Mouse (Mus musculus): ENCODE results near the gene St3gal4. TPM values are rescaled to one million over a fixed set of nuclear protein-coding genes. Genes with fewer than 3 reads are reported as not detected.
A peak's percentile ranks its signal among the peaks of the same experiment; 100 is the strongest.

Gene St3gal4
- polyA plus RNA-seq, 1 experiment from 2014 or later, result 31.0 TPM

GRCm38 (mm10) chr9:35043619-35044018, 75.4 kb downstream of the St3gal4 start:
- WGBS, result 40% methylated on average over 7 of the region's 7 CpGs
- Histone ChIP-seq H3K36me3 (ENCODE audit: control insufficient read depth, insufficient read depth, low read length) (peaks cover 18% of the 10 kb centered on the region), H3K27me3 (replicated peaks; ENCODE audit: control insufficient read depth, insufficient read depth, low read length) (no peaks in the 10 kb centered on the region), H3K4me1 (ENCODE audit: control insufficient read depth, insufficient read depth, low read length) (peaks cover 37% of the 10 kb centered on the region), H3K4me2 (ENCODE audit: low read depth, low read length) (no peak overlapping the region), H3K9me3 (ENCODE audit: control insufficient read depth, low read length) (no peaks in the 10 kb centered on the region), H3K27ac (replicated peaks; ENCODE audit: low read depth, low read length) (peak overlapping the region; percentile 84), H3K9ac (ENCODE audit: low read depth, low read length) (no peak overlapping the region), H3K4me3 (ENCODE audit: low read depth, low read length) (no peak overlapping the region)
- DNase-seq (ENCODE audit: low spot score) (peak; percentile 58), ATAC-seq (ENCODE audit: low read depth) (no peak; the same call in 1 of the 2 replicates)

- no peak overlapping the region for H3K4me2 ChIP-seq (ENCODE audit: low read depth, low read length)
- no peaks in the 10 kb centered on the region for H3K27me3 ChIP-seq (replicated peaks; ENCODE audit: control insufficient read depth, insufficient read depth, low read length)
- no peak overlapping the region for H3K9ac ChIP-seq (ENCODE audit: low read depth, low read length)
- no peak overlapping the region for H3K27ac ChIP-seq (replicated peaks; ENCODE audit: low read depth, low read length)
- 54% methylated on average over 5 of the region's 5 CpGs for WGBS
- ATAC-seq (ENCODE audit: low read depth) (no peak), DNase-seq (ENCODE audit: low spot score) (peak; percentile 59)
- H3K4me1 ChIP-seq (ENCODE audit: control insufficient read depth, insufficient read depth, low read length), result peaks cover 35% of the 10 kb centered on the region
- no peaks in the 10 kb centered on the region for H3K36me3 ChIP-seq (ENCODE audit: control insufficient read depth, insufficient read depth, low read length)
- H3K4me3 ChIP-seq (ENCODE audit: low read depth, low read length), result no peak overlapping the region
- H3K9me3 ChIP-seq (ENCODE audit: control insufficient read depth, low read length), result peaks cover 5% of the 10 kb centered on the region; the same call in 1 of the 2 replicates
These were observed 77.6 kb downstream of the St3gal4 start for GRCm38 (mm10) chr9:35041493-35041892.

- peaks cover 5% of the 10 kb centered on the region; the same call in 1 of the 2 replicates for H3K9me3 ChIP-seq (ENCODE audit: control insufficient read depth, low read length)
- no peaks in the 10 kb centered on the region for H3K27me3 ChIP-seq (replicated peaks; ENCODE audit: control insufficient read depth, insufficient read depth, low read length)
- H3K36me3 ChIP-seq (ENCODE audit: control insufficient read depth, insufficient read depth, low read length), result no peaks in the 10 kb centered on the region
- H3K27ac ChIP-seq (replicated peaks; ENCODE audit: low read depth, low read length), result peak overlapping the region; percentile 28; the same call in 1 of the 2 replicates
- H3K4me2 ChIP-seq (ENCODE audit: low read depth, low read length), result no peak overlapping the region
- H3K4me3 ChIP-seq (ENCODE audit: low read depth, low read length), result no peak overlapping the region
- no peak overlapping the region for H3K9ac ChIP-seq (ENCODE audit: low read depth, low read length)
- peaks cover 18% of the 10 kb centered on the region for H3K4me1 ChIP-seq (ENCODE audit: control insufficient read depth, insufficient read depth, low read length)
- 58% methylated on average over 5 of the region's 5 CpGs for WGBS
- no peak for DNase-seq (ENCODE audit: low spot score)
- no peak for ATAC-seq (ENCODE audit: low read depth)
These were observed 79.2 kb downstream of the St3gal4 start for GRCm38 (mm10) chr9:35039846-35040245.

- Histone ChIP-seq H3K4me3 (ENCODE audit: low read depth, low read length) (no peak overlapping the region), H3K4me1 (ENCODE audit: control insufficient read depth, insufficient read depth, low read length) (peaks cover 10% of the 10 kb centered on the region), H3K36me3 (ENCODE audit: control insufficient read depth, insufficient read depth, low read length) (no peaks in the 10 kb centered on the region), H3K9me3 (ENCODE audit: control insufficient read depth, low read length) (peaks cover 5% of the 10 kb centered on the region; the same call in 1 of the 2 replicates), H3K27ac (replicated peaks; ENCODE audit: low read depth, low read length) (peak overlapping the region; percentile 53; the same call in 1 of the 2 replicates), H3K4me2 (ENCODE audit: low read depth, low read length) (no peak overlapping the region), H3K9ac (ENCODE audit: low read depth, low read length) (no peak overlapping the region), H3K27me3 (replicated peaks; ENCODE audit: control insufficient read depth, insufficient read depth, low read length) (no peaks in the 10 kb centered on the region)
- ATAC-seq (ENCODE audit: low read depth) (peak; percentile 28; the same call in 1 of the 2 replicates), DNase-seq (ENCODE audit: low spot score) (peak; percentile 74)
- 50% methylated on average over 7 of the region's 7 CpGs for WGBS
These were observed 80.0 kb downstream of the St3gal4 start for GRCm38 (mm10) chr9:35038922-35039586.

GRCm38 (mm10) chr9:35035074-35035473, 84.0 kb downstream of the St3gal4 start:
- H3K4me2 ChIP-seq (ENCODE audit: low read depth, low read length), result no peak overlapping the region
- no peak overlapping the region for H3K27ac ChIP-seq (replicated peaks; ENCODE audit: low read depth, low read length)
- ATAC-seq (ENCODE audit: low read depth) (no peak), DNase-seq (ENCODE audit: low spot score) (no peak)
- WGBS, result 54% methylated on average over 13 of the region's 14 CpGs
- H3K4me3 ChIP-seq (ENCODE audit: low read depth, low read length), result no peak overlapping the region
- no peaks in the 10 kb centered on the region for H3K27me3 ChIP-seq (replicated peaks; ENCODE audit: control insufficient read depth, insufficient read depth, low read length)
- H3K36me3 ChIP-seq (ENCODE audit: control insufficient read depth, insufficient read depth, low read length), result no peaks in the 10 kb centered on the region
- peaks cover 5% of the 10 kb centered on the region; the same call in 1 of the 2 replicates for H3K9me3 ChIP-seq (ENCODE audit: control insufficient read depth, low read length)
- peaks cover 4% of the 10 kb centered on the region for H3K4me1 ChIP-seq (ENCODE audit: control insufficient read depth, insufficient read depth, low read length)
- H3K9ac ChIP-seq (ENCODE audit: low read depth, low read length), result no peak overlapping the region

DNA sequence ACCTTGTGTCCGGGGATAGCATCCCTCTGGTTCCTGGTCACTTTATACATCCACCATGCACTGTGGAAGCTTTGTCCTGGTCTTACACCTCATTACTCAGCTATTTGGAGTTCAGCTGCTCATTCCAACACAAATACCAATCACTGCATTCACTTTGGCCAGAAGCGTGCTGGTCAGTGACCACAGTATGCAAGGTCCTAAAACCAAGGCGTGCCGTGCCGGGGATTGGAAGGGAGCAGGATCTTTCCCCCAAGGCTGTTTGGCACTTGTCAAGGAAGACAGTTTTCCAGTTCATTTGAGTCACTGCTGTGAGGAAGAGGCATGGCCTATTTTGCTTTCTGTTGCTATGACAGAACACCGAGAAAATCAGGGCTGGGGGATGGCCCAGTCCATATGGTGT, 86.6 kb downstream of the St3gal4 start:
- no peaks in the 10 kb centered on the region for H3K36me3 ChIP-seq (ENCODE audit: control insufficient read depth, insufficient read depth, low read length)
- H3K27me3 ChIP-seq (replicated peaks; ENCODE audit: control insufficient read depth, insufficient read depth, low read length), result no peaks in the 10 kb centered on the region
- no peak overlapping the region for H3K27ac ChIP-seq (replicated peaks; ENCODE audit: low read depth, low read length)
- H3K4me1 ChIP-seq (ENCODE audit: control insufficient read depth, insufficient read depth, low read length), result no peaks in the 10 kb centered on the region
- no peak overlapping the region for H3K4me2 ChIP-seq (ENCODE audit: low read depth, low read length)
- H3K9me3 ChIP-seq (ENCODE audit: control insufficient read depth, low read length), result peaks cover 5% of the 10 kb centered on the region; the same call in 1 of the 2 replicates
- 60% methylated on average over 6 of the region's 6 CpGs for WGBS
- no peak overlapping the region for H3K9ac ChIP-seq (ENCODE audit: low read depth, low read length)
- no peak overlapping the region for H3K4me3 ChIP-seq (ENCODE audit: low read depth, low read length)
- DNase-seq (ENCODE audit: low spot score), result no peak
- ATAC-seq (ENCODE audit: low read depth), result no peak

DNA sequence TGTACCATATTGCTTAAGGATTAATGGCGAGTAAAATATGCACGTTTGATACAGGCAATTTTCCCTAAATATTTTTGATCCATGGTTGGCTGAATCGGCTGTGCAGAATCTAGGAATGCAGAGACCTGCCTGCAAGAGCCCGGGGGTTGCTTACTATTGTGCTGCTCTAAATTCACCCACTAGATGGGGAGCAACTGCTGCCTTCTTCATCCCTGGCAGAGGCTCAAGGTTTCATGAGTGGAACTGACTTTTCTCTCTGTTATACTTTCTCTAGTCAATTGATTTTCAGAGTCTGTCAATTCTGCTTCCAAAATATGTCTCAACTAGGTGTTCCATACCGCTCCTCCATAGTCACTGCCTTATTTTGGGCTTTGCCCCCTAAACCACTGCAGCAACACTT, 88.2 kb downstream of the St3gal4 start:
- Histone ChIP-seq H3K4me3 (ENCODE audit: low read depth, low read length) (no peak overlapping the region), H3K4me2 (ENCODE audit: low read depth, low read length) (no peak overlapping the region), H3K27me3 (replicated peaks; ENCODE audit: control insufficient read depth, insufficient read depth, low read length) (no peaks in the 10 kb centered on the region), H3K27ac (replicated peaks; ENCODE audit: low read depth, low read length) (no peak overlapping the region), H3K9ac (ENCODE audit: low read depth, low read length) (no peak overlapping the region), H3K4me1 (ENCODE audit: control insufficient read depth, insufficient read depth, low read length) (peaks cover 10% of the 10 kb centered on the region; the same call in 1 of the 2 replicates), H3K36me3 (ENCODE audit: control insufficient read depth, insufficient read depth, low read length) (no peaks in the 10 kb centered on the region), H3K9me3 (ENCODE audit: control insufficient read depth, low read length) (no peaks in the 10 kb centered on the region)
- WGBS, result 59% methylated on average over 5 of the region's 5 CpGs
- ATAC-seq (ENCODE audit: low read depth) (peak; percentile 26; the same call in 1 of the 2 replicates), DNase-seq (ENCODE audit: low spot score) (peak; percentile 73)

DNA sequence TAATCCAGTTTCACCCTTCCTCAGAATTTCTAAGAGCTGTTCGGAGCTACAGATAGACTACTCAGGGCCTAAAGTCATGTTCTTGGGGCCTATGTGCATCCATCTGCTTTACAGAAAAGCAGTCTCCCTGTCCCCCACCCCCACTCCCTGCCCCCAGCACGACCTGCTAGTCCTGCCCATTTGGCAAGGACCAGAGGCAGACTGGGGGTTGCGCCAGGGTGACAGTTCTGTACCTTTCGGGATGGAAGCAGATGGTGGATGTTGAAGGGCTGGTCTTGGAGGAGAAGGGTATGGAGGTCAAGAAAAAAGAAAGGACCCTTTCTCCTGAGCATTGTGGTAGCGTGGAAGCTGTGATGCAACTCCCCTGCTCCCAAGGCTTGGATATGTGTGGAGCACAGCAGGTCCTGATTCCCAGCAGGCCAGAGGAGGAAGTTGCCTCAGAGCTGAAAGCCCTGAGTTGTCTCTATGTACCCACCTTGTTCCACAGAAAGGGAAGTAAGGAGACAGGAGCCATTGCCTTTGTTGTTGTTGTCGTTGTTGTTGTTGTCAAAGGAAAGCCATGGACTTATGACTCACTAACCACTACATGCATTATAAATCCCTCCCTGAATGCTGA, 91.6 kb downstream of the St3gal4 start:
- no peaks in the 10 kb centered on the region for H3K9me3 ChIP-seq (ENCODE audit: control insufficient read depth, low read length)
- no peak overlapping the region for H3K27ac ChIP-seq (replicated peaks; ENCODE audit: low read depth, low read length)
- DNase-seq (ENCODE audit: low spot score), result no peak
- H3K36me3 ChIP-seq (ENCODE audit: control insufficient read depth, insufficient read depth, low read length), result no peaks in the 10 kb centered on the region
- WGBS, result 81% methylated on average over 6 of the region's 6 CpGs
- no peak overlapping the region for H3K4me2 ChIP-seq (ENCODE audit: low read depth, low read length)
- ATAC-seq (ENCODE audit: low read depth), result no peak
- peaks cover 24% of the 10 kb centered on the region for H3K4me1 ChIP-seq (ENCODE audit: control insufficient read depth, insufficient read depth, low read length)
- H3K27me3 ChIP-seq (replicated peaks; ENCODE audit: control insufficient read depth, insufficient read depth, low read length), result 0 out of 2 replicates have a peak, but pooled peaks cover 6% of the 10 kb centered on the region
- H3K9ac ChIP-seq (ENCODE audit: low read depth, low read length), result no peak overlapping the region
- no peak overlapping the region for H3K4me3 ChIP-seq (ENCODE audit: low read depth, low read length)

Measured in embryonic facial prominence, embryonic 14.5 days (tissue).